Mouse (Mus musculus) frontal cortex, postnatal 14 days (tissue): ENCODE results near the gene Sod3.

Experiments
- DNase-seq, 2 experiments: peaks; one replicate each; pipeline ENCODE4 v3.0.0; 2022; ENCODE audit warnings: low spot score in 2 of 2

The Sod3 gene

DNA sequence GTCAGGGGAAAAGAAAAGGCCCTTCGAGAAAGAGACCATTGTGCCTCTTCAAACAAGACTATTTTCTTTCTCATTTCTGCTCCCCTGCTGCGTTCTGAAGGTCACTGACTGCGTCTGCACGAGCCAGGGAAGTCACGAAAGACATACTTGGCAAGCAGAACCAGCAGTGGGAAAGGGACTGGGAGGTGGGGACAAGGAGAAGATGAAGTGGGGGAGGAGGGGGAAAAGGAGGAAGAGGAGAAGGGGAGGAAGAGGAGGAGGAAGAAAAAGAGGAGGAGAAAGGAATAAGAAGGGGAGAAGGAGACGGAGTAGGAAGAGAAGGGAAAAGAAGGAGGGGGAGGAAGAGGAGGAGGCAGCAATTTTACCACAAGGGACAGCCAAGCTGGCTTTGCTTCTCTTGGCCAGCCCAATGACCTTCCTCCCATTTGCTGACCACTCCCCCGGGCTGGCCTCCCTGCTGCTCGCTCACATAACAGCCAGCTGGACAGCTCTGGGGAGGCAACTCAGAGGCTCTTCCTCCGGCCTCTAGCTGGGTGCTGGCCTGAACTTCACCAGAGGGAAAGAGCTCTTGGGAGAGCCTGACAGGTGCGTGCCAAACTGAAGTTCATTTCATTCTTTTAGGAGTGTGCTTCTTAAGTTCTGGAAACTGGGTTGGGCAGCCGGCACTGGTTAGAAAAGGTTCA lies at the start of gene Sod3:
TSS of gene Sod3 (plus strand) at position 324 of the 683 bp plus-strand sequence.
- no peak for DNase-seq

DNA sequence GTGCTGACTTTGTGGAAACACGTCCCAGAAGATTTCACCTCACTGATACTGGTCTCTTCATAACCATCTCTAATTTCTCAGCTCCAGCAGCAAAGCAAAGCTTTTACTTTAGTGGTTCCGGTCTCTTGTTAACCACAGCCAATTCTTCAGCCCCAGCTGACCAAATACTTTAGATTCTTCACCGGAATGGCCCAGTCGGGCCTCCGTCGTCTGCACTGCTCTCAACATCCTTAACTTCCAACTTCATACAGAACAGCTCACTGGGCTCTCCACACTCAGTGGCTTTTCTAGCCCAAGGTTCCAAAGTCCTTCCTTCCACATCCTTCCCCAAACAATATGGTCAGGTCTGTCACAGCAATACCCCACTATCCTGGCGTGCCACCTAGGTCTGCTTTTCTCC lies 46.7 kb upstream of the Sod3 start:
- DNase-seq = no peak

DNA sequence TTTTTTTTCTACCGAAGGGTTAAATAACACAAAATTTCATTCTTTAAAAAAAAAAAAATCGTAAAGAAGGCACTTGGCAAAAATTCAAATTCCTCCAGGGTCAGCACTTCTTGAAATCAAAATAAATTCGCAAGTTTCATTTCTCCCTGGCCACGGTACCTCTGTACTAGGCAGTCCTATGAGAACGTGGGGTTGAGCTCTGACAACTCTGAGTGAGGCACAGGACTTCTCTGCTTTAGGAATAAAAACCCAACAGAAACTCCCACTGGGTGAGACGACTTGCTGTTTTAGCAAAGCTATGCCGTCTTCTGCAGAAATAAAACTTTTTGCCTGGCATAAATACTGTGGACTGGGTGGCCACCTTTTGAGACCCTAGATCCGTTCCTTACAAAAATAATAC lies 44.1 kb upstream of the Sod3 start:
- no peak for DNase-seq

DNA sequence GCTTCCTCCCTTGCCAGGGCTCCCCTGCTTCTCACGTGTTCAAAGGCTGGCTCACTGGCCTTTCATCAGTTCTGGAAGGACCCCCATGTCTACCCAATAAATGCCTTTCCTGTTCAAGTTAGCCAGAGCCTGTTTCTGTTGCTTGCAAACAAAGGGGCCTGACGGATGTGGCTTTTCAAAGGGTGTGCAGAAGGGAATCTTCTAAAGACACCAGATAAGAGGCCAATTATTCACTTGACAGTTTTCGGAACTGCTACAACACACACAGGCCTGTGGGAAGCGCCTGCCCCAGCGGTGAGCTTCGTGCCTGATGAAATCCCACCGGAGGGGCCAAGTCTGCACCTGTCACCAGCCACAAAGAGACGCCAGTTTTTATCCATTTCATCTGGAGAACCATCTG lies 31.5 kb upstream of the Sod3 start:
- no peak for DNase-seq

DNA sequence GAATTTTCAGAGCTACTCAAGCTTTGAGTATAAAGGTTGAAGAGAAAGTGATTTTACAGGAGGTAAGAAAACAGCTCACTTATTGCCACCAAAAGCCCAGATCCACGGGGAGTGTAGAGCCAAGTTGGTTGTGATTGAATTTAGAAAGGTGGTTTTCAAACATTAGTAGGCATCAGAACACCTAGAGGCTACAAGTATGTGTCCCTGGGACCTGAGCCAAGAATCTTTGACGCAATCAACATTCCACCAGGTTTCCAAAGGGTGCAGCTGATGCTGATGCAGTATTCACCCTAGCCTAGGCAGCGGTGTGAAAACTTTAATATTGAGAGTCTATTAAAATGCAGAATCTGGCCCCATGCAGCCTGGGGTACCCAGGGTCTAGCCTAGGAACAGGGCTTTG lies 28.0 kb upstream of the Sod3 start:
- no peak for DNase-seq

DNA sequence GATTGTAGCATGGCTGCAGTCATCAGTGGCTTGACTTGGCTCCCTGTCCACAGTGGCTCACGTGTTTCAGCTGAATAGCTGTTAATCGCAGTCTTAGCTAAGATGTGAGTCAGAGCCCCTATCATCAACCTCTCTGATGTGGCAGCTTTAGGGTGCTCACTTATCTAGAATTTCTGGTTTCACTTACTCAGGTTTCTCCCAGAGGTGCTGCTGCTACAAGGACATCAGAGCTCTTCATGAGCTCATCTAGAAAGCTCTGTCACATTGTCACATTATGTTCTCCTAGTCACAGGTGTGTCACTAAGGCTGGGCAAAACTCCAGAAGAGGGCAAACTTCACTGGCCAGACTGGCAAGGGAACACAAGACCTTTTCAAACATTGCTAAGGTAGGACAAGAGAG lies 24.5 kb upstream of the Sod3 start:
- DNase-seq = no peak

DNA sequence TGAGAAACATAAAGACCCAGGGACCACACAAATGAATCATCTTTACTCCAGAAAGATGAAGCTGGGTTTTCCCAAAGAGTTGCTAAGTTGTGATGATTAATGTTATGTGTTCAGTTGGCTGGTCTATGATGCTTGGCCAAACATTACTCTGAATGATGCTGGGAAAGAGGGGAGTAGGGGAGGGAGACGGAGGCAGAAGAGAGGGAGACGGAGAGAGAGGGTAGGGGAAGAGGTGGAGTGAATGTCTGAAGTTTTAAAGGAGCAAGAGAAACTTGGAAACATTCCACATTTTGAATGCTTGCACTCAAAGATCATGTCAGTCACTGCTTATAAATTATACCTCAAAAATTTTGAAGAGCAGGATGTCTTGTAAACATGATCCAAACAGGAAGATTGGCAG lies 16.7 kb upstream of the Sod3 start:
- DNase-seq = no peak

DNA sequence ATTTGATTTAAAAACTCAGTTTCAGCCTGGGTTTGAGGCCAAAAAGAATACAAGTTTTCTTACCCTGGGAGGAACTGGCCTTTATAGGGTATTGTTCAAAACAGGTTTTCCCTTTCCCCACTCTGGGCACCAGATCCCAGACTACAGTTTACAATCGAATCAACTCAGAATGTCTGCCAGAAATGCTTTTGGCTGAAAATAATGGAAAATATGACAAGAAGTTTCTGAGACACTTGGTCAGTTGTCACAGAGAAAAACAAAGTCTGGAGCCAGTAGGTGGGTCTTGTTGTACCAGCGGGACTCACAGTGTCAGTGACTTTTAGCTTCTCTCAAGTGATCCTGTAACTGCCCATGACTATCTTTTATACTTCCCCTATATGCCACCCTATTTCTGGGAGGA lies 13.1 kb upstream of the Sod3 start:
- DNase-seq = no peak

DNA sequence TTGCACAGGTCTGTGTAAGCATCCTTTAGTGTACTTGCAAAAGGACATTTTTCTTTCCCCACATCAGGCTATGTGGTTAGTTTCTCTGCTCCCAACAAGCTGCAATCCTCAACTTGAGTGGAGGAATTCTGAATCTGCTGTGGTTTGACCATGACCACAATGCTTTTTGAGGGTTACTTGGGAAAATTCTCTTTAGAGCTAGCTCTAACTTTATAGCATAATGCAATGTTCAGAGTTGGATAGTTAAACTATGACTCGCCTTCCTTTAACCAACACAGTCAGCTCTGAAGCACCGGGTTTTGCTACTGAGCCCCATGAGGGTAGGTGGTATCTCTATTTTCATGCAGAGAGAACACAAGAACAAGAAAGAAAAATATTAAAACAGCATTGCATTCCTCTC lies 12.0 kb upstream of the Sod3 start:
- no peak for DNase-seq

DNA sequence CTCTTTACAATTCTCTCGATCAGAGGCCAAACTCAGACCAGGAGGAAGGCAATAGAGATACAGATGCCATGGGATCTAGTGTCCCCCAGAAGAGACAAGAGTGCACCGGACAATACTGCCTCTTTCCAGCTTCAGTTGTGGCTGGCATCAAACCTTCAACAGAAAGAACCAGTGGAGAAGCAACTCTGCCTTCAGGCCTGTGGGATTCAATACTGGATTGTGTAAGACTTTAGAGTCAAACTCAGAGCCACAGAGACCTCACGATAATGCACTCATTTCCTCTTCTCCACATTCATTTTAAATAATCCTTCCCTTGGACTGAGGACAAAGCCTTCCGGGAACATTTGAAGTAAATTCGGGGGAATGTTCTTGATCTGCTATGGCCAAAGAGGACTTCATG lies 10.9 kb upstream of the Sod3 start:
- no peak for DNase-seq

DNA sequence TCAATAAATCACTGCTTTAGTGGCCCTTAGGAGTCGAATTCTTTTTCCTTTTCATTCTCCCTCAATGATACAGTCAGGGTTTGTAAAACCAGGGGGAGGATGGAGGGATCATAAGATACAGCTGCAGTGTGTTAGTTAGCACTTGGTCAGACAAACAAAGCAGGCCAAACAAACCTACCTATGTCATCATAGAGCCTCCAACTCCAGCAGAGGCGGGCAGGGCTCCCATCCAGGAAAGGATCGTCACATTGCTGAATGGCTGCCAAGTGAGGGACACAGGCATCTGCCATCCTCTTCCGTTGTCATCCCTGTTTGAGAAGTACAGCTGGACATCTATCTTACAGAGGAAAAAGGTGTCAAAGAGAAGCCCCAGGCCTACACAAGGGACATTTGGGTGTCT lies 9.2 kb upstream of the Sod3 start:
- no peak for DNase-seq

DNA sequence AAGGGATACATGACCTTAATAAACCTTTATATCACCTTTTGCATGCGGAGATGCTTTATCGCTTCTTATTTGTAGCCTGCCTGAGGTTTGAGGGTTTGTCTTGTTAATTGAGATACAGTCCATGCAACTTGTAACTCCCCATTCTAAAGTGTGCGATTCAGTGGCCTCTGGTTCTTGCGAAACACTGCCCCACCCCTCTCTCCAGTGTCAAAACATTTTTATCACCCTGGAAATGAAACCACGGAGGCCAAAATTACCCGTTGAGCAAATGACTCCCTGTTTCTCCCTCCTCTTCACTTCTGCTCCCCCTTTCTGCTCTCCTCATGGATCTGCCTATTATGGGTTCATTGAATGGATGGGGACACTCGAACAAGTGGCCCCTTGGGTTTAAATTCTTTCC lies 8.0 kb upstream of the Sod3 start:
- DNase-seq = no peak

DNA sequence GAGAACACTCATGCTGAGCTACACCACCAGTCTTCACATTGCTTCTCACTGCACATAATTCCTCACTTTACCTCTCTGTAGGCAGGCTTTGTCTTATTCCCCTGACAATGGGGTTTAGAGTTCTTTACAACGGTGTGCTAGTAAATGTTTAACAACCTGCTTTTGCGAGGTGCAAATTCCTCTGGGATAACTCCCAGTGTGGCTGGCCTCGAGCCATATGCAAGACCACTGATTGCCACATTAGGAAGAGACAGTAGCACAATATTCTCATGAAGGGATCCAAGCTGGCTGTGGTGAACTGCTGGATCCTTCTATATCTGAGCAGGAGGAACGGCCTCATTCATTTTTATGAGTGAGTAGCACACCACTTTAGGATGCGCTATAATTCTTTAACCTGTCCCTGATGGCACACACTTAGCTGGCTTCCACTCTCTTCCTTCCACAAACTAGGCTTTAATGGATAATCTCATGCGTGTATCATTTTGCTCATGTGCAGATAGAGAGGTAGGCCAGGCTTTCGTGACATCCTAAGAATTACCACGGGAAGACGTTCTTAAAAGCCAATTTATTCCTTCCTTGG lies 6.3 kb upstream of the Sod3 start:
- DNase-seq = no peak

DNA sequence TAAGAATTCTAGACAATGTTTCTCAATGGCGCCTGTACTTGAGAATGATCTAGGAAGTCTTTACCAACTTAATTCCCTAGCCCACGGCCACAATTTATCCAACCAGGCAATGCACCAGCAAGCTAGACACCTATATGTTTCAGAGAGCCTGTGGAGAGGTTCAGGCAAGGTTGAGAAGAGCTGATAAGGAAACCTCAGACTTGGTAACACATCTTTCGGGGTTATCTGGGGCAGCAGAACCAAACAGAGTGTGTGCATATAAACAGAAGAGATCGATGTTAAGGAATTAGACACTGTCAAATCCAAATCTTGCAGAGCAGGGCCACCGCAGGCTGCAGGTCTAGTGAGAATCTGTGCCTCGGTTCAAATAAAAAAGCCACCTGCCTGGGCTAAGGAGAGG lies 5.5 kb upstream of the Sod3 start:
- DNase-seq = no peak

DNA sequence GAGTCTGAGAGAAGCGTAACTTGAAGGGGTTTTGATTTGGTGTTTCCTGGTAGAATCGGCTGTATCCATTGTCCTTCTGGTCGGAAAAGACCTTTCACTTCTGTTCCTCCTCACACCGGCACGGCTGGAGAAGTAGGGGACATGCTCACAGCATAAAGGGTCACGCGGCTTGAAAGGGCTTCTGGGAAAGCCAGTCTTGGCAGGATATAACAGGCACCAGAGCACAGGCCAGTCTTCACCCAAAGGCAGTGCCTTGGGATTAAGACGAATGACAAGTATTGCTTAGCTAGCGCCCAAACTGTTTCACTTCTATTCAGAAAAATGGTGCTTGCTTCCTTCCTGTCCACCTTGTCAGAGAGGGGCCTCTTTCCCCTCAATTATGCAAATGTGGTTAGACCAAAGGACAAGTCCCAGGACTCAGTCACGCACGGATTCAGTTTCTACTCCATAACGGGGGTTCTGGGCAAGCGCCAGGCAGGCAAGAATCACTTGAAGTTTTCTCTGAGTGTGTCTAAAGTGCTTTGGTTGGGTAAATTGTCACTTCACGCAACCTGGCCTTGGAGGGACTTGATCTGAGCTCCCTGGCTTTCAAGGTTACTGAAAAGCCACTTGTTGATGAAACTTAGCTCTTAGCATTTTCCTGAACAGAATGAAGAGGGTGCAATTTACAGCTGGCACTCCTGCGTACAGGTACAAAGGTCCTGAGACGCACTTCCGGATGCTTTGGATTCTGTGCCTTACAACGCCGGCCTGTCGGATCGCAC lies 3.1 kb upstream of the Sod3 start:
- no peak for DNase-seq

DNA sequence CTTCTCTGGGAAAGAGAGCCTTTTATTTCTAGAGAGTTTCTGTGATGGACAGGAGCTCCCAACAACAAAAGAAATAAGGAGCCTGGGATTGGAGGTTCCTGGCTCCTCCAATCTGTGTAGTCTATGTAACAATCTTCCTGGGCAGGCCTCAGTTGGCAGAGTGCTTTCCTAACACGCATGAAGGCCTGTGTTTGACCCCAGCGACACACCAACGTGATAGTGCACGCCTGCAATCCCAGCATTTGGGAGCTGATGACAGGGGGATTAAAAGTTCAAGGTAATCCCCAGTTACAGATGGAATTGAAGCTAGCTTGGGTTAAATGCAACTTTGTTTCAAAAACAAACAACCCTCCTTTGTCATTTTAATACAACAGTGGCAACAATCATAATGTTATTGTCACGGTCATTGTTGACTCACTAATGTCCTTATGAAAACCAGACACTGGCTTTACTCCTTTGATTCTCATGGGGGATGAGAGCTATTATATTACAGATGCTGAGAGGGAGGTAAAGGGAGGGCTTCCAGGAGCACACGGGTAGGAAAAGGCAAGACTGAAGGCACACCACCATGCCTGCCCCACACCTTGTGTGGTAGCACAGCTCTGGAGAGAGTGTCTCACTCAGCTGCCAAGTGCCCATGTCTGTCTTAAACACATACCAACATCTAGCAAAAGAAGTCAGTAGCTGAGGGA lies 669 bp upstream of the Sod3 start:
- DNase-seq = no peak

DNA sequence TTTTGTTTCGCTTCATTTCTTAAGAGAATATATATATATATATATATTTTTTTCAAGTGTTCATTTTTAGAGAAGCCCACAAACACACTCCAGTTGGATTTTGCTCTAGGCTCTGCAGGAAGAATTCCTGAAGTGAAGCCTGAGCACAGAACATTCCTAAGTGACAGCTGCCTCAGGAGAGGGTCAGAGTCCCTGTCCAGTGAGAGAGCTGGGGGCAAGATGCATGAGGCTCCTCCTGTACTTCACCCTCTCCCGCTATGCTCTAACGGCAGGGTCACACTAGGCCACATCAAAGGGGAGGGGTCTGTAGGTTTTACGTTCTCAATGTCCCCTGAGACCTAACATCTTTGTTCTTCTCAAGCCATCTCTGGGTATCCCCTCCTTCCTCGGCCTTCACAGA lies 930 bp downstream of the Sod3 start:
- DNase-seq = no peak

DNA sequence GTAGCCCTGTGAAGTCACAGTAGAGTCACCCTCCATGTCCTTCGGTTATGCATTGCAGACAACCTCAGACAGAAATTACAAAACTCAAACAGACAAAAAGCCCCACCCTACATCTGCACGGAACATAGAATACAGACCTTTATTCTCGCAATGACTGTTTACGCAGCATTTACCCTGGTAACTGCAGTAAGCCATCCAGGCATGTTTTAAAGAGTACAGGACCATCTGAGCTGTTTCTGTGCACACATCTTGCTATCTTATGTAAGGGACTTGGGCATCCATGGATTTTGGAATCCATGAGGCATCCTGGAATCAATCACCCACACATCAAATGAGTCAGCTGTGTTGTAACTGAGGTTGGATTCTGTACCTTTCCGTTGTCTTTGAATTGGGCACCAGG lies 2.3 kb downstream of the Sod3 start:
- DNase-seq = no peak

DNA sequence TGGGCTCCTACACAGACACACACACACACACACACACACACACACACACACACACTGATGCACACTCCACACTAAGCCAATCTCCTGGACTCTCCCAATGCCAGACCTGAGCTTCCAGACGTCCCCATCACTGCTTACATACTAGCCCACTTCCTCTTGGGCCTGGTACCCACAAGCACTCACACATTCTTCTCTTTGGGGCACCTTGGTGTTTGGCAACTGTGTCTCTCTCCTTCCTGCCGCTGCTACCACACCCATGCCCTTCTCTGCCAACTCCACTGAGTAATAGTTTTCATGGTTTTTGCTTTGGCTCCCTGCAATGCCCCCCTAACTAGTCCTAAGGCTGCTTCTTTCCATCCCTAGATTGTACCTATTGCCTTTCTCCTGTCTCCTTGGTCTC lies 3.1 kb downstream of the Sod3 start:
- no peak for DNase-seq

DNA sequence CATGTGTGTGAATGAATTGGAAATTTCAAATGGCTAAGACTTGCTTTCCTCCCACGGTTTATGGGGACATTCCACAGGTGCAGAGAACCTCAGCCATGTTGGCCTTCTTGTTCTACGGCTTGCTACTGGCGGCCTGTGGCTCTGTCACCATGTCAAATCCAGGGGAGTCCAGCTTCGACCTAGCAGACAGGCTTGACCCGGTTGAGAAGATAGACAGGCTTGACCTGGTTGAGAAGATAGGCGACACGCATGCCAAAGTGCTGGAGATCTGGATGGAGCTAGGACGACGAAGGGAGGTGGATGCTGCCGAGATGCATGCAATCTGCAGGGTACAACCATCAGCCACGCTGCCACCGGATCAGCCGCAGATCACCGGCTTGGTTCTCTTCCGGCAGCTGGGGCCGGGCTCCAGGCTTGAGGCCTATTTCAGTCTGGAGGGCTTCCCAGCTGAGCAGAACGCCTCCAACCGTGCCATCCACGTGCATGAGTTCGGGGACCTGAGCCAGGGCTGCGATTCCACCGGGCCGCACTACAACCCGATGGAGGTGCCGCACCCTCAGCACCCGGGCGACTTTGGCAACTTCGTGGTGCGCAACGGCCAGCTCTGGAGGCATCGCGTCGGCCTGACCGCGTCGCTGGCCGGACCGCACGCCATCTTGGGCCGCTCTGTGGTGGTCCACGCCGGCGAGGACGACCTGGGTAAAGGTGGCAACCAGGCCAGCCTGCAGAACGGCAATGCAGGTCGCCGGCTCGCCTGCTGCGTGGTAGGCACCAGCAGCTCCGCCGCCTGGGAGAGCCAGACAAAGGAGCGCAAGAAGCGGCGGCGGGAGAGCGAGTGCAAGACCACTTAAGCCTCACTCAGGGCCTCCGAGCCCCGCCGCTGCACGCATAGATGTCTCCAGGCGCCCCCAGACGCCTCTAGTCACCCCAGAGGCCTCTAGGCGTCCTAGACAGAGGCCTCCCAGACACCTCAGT lies 4.6 kb downstream of the Sod3 start:
- no peak for DNase-seq

DNA sequence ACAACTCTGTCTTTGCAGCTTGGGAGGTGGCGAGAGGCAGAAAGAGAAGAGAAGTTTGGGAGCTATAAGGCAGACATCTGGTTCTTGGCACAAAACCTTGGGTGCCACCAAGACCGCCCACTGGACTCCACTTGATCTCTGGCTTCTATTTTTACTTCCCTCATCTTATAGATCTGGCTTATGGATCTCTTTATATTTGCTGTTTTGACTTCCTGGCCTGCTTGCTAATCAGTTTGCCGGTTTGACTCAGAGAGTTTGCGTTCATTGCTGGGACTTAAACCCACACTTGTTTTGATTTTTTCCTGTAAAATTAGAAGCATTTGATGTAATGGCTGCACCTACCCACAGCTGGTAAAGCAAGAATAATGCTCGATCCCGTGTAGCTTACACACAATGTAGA lies 7.3 kb downstream of the Sod3 start:
- DNase-seq = no peak

DNA sequence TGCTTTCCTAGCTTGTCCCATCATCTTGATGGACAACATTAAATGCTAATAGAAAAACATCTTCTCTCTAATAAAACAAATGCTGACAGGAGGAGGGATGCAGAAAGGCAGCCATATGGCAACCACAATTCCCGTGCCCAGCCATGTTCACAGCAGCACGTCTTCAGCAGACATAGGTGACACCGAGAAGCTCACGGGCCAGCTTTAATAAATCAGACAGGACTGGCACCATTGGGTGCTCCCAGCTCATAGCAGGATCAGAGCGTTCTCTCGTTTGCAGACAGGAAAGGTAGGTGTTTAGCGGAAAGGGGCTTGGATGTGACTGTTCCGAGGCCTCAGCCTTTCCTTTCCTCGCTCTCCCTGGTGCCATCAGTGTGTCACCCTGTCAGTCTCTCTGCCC lies 12.3 kb downstream of the Sod3 start:
- no peak for DNase-seq
